Mouse (Mus musculus): ENCODE measurements around the gene Flnc.

Gene Flnc

DNA sequence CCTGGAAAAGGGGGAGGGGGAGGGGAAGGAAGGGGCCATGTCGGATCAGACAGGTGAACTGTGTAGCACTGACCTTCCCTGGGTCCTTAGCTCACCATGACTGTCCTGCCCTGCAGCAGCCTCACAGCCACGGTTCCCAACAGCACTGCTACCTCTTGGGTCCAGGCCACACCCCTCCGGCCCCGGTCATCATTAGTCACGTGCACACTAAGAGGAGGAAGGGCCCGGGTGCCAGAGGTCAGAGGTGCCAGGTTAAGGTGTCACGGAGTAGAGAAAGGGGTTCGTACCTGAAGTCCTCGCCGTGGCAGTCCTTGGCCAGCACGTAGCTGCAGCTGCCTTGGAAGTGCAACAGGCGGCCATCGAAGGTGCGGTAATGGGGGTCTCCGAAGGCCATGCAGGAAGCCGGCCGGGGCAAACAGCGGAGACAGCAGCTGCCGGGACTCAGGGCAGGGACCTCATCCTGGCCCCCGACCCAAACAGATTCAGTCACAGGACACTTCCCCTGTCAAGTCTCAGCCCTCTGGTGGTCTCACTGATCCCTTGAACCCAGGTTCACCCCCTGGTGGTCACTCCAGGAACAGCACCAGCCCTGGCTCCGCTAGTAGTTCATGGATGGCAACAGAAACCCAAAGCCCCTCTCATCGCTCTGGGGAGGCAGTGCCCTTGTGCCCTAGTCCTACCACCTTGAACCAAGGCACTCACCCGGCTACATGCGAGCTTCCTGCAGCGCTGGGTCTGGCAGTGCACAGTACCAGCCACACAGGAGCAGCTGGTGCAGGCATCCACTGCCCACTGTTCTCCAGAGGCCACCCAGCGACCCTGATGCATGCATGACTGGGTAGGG, 51.9 kb downstream of the Flnc start:
- DNase-seq (ENCODE audit: low read depth): no peak

GRCm38 (mm10) chr6:29485951-29486350, 52.9 kb downstream of the Flnc start:
- DNase-seq (ENCODE audit: low read depth): no peak

GRCm38 (mm10) chr6:29494101-29494500, 61.0 kb downstream of the Flnc start:
- no peak for DNase-seq (ENCODE audit: low read depth)

DNA sequence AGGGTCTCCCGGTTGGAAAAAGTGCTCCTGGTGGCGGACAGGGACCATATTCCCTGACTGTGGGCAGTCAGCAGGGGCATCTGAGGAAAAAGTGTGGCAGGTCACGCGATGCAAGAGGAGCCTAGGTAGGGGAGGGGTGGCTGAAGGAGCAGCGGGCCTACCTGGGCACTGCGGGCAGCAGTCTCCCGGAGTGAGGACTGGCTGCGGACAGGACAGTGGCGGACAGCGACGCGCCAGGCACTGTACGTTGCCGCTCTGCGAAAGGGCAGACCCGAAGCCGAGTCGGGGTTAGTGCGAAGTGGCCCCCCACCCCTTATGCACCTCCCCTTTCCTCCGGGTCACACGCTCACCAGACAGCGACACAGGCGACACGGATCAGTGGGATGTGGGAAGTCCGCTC, 63.2 kb downstream of the Flnc start:
- DNase-seq (ENCODE audit: low read depth): no peak

- no peak for DNase-seq (ENCODE audit: low read depth)
These were observed 64.7 kb downstream of the Flnc start for GRCm38 (mm10) chr6:29497791-29498190.

- no peak for DNase-seq (ENCODE audit: low read depth)
These were observed 67.1 kb downstream of the Flnc start for GRCm38 (mm10) chr6:29500177-29500576.

- no peak for DNase-seq (ENCODE audit: low read depth)
These were observed 67.8 kb downstream of the Flnc start for GRCm38 (mm10) chr6:29500810-29501209.

DNA sequence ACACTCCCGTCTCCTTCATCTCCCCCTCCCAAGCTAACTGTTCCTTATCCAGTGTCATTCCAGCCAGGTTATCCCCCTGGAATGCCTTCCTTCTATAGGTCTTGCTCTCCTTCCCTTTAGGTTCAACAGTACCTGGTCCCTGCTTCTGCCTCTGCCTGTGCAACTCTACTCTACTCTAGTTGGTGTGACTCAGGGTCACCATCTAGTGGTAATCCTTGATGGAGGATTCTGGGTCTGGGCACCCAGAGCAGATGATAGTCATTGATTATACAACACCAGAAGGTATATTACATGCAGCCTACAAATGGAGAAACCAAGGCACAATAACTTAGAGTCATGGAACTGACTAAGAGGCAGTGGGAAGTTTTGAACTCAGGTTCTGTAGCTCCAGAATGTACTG, 68.5 kb downstream of the Flnc start:
- no peak for DNase-seq (ENCODE audit: low read depth)

- DNase-seq (ENCODE audit: low read depth): no peak
These were observed 72.4 kb downstream of the Flnc start for GRCm38 (mm10) chr6:29505493-29505892.

DNA sequence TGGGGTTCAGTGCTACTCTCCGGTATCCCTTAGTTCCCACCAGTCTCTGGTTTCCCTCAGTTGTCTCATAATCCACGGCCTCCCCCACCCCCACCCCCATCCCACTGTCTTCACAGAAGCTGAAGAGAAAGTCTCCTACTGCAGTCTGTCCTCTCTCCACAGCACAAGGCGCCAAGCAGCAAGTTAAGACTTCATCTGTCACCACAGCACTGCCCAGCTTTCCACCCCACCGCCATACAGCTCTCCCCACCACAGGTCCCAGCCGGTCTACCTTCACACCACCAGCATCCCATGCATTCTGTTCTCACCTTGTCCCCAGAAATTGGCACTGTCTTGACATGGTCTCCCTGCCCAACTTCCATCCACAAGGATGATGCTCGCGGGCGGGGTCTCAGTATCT, 73.8 kb downstream of the Flnc start:
- DNase-seq (ENCODE audit: low read depth): no peak

DNA sequence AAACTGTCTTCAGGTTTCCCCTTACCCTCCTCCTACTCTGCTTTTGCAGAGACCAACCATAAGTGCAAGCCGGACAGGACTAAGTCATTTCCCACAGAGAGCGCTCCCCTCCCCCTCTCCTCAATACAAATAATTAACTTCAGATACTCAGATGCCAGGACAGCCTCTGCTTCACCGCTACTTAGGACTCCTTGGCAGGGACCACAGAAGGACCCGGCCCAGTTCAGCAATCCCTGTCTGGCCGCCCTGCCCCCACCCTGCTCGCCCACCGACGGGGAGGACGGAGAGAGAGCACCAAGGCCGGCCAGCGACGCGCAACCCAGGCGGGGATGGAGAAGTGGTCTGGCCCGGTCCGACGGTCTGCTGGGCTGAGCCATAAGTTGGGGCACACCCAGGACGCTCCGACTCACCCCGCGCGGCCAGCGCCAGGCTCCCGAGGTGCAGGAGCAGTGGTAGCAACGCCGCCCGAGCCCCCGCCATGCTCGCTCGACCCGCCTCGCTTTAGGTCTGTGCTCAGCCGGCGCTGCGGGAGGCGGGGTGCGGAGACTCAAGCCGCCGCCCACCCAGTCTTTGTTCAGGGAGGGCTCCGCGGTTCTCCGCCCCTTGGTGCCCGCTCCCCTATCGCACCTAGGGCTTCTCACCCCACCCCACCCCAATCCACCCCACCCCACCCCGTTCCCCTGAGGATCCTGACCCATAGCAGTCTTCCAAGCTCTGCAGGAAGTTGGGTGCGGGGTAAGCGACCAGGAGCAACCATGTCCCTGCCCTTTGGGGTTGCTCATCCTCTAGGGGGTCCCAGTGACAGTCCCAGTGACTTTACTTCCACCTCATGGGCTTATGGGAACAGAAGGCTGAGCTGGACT, 74.6 kb downstream of the Flnc start, which contains the start of gene Kcp:
TSS of gene Kcp (minus strand) at position 506 of the 863 bp plus-strand sequence.
- DNase-seq (ENCODE audit: low read depth): no peak

GRCm38 (mm10) chr6:29509086-29509485, 76.0 kb downstream of the Flnc start:
- DNase-seq (ENCODE audit: low read depth): no peak
